17 mouse cellular contexts compared by ENCODE assay signal in genomic region chr10:106761061-106761460, GRCm38 (mm10).
DNase-seq lines count a peak whose midpoint lies in the region; ATAC-seq and TF ChIP-seq lines count a peak whose summit lies in the region.
"Had no signal": no experiment of that assay in that cellular context is flagged by ENCODE, and none has a peak within 500 bp of the region (broad histone marks: within the 10 kb centered on the region; RNA-seq: fewer than 3 reads in every experiment).

No protein-coding gene starts in this region.

- H3K27ac ChIP-seq in left cerebral cortex, adult 2 months = peak overlapping the region; percentile 67; the same call in 1 of the 2 replicates
- H3K27ac ChIP-seq in kidney, embryonic 15.5 days = no peak overlapping the region
- no peak overlapping the region for H3K27ac ChIP-seq in hindbrain, postnatal 0 days
- no peak overlapping the region for H3K27ac ChIP-seq in thymus, adult 2 months (ENCODE audit: control insufficient read depth, insufficient read depth, low read length)
- H3K27ac ChIP-seq: forebrain, embryonic 10.5 days; hindbrain, embryonic 13.5 days; lung, embryonic 15.5 days had no signal

- H3K36me3 ChIP-seq in kidney, embryonic 15.5 days = no peaks in the 10 kb centered on the region
- no peaks in the 10 kb centered on the region for H3K36me3 ChIP-seq in hindbrain, postnatal 0 days (ENCODE audit: insufficient read depth, low read length)
- H3K36me3 ChIP-seq in thymus, adult 2 months (ENCODE audit: control insufficient read depth, insufficient read depth, low read length) = no peaks in the 10 kb centered on the region
- H3K36me3 ChIP-seq: forebrain, embryonic 10.5 days; hindbrain, embryonic 13.5 days; lung, embryonic 15.5 days had no signal

- TF ChIP-seq CTCF in left cerebral cortex, adult 2 months (IDR thresholded peaks at IDR 0.05) = no peak
- TF ChIP-seq CTCF in hindbrain, postnatal 0 days (IDR thresholded peaks at IDR 0.05; ENCODE audit: low read depth) = no peak
- TF ChIP-seq CTCF in thymus, adult 2 months (IDR thresholded peaks at IDR 0.05; ENCODE audit: borderline replicate concordance, control insufficient read depth, extremely low read depth, insufficient read depth, low read length, poor library complexity) = no peak

- no peaks in the 10 kb centered on the region for H3K27me3 ChIP-seq in kidney, embryonic 15.5 days
- no peaks in the 10 kb centered on the region for H3K27me3 ChIP-seq in hindbrain, postnatal 0 days (ENCODE audit: insufficient read depth, low read length)
- H3K27me3 ChIP-seq in thymus, adult 2 months (ENCODE audit: control insufficient read depth, insufficient read depth, low read length) = no peaks in the 10 kb centered on the region
- H3K27me3 ChIP-seq: hindbrain, embryonic 13.5 days; lung, embryonic 15.5 days had no signal

- DNase-seq in layer of hippocampus, adult 18-20 months (ENCODE audit: low spot score in 2 of 2) = peak; percentile 21 to 67
- no peak for DNase-seq in layer of hippocampus, postnatal 25 days (ENCODE audit: extremely low spot score in 1 of 2, low spot score in 1 of 2)
- peak; percentile 57 to 68 for DNase-seq in cerebellum, postnatal 36 days
- DNase-seq in left cerebral cortex, adult 2 months (ENCODE audit: extremely low spot score in 1 of 2, low spot score in 2 of 2) = peak; percentile 45 to 70
- peak; percentile 63 to 87 for DNase-seq in right cerebral cortex, postnatal 36 days (ENCODE audit: low spot score in 2 of 2)
- no peak for DNase-seq in hindbrain, postnatal 0 days (ENCODE audit: low spot score)
- no peak for DNase-seq in thymus, adult 2 months
- DNase-seq: B cell, adult 2 months; gastrocnemius, postnatal 25 days; kidney, adult 11 months; kidney, postnatal 4 days; liver; spleen, adult 18-20 months had no signal

- no peak for ATAC-seq in kidney, embryonic 15.5 days (replicated peaks; ENCODE audit: low FRiP score)
- ATAC-seq in hindbrain, postnatal 0 days = no peak

- H3K4me1 ChIP-seq in kidney, embryonic 15.5 days = no peaks in the 10 kb centered on the region
- H3K4me1 ChIP-seq in hindbrain, postnatal 0 days (ENCODE audit: insufficient read depth, low read length) = no peaks in the 10 kb centered on the region
- H3K4me1 ChIP-seq in thymus, adult 2 months (replicated peaks; ENCODE audit: control insufficient read depth, insufficient read depth, low read length) = no peaks in the 10 kb centered on the region
- H3K4me1 ChIP-seq: forebrain, embryonic 10.5 days; hindbrain, embryonic 13.5 days; lung, embryonic 15.5 days had no signal

- intact Hi-C loops in left cerebral cortex, adult 2 months (cut with DNase I) = loop anchor here (1.0 to 5.0 kb wide), 3 partner anchors 56 to 128 kb away; no protein-coding TSS in a partner anchor

- H3K4me3 ChIP-seq in left cerebral cortex, adult 2 months = no peak overlapping the region
- no peak overlapping the region for H3K4me3 ChIP-seq in kidney, embryonic 15.5 days (replicated peaks)
- no peak overlapping the region for H3K4me3 ChIP-seq in hindbrain, postnatal 0 days (ENCODE audit: low read length)
- H3K4me3 ChIP-seq in thymus, adult 2 months (ENCODE audit: control insufficient read depth, insufficient read depth, low read length) = no peak overlapping the region
- H3K4me3 ChIP-seq: forebrain, embryonic 10.5 days; hindbrain, embryonic 13.5 days; lung, embryonic 15.5 days had no signal

- no peaks in the 10 kb centered on the region for H3K9me3 ChIP-seq in kidney, embryonic 15.5 days (replicated peaks)
- no peaks in the 10 kb centered on the region for H3K9me3 ChIP-seq in hindbrain, postnatal 0 days (ENCODE audit: low read length)
- H3K9me3 ChIP-seq: forebrain, embryonic 10.5 days; hindbrain, embryonic 13.5 days; lung, embryonic 15.5 days had no signal

- H3K4me2 ChIP-seq in kidney, embryonic 15.5 days = no peak overlapping the region
- no peak overlapping the region for H3K4me2 ChIP-seq in hindbrain, postnatal 0 days (ENCODE audit: low read depth, low read length)
- H3K4me2 ChIP-seq: hindbrain, embryonic 13.5 days; lung, embryonic 15.5 days had no signal

- H3K9ac ChIP-seq in kidney, embryonic 15.5 days = no peak overlapping the region
- no peak overlapping the region for H3K9ac ChIP-seq in hindbrain, postnatal 0 days (replicated peaks; ENCODE audit: low read length)
- H3K9ac ChIP-seq: hindbrain, embryonic 13.5 days; lung, embryonic 15.5 days had no signal

- no peak for TF ChIP-seq POLR2A in thymus, adult 2 months (IDR thresholded peaks at IDR 0.05; ENCODE audit: control insufficient read depth, extremely low read depth, insufficient read depth, low read length, poor library complexity)

- 85% methylated on average over 6 of the region's 6 CpGs for WGBS in kidney, embryonic 15.5 days
- WGBS in hindbrain, postnatal 0 days = 78% methylated on average over 6 of the region's 6 CpGs
- 87% methylated on average over 6 of the region's 6 CpGs for WGBS in thymus, adult 2 months

Comparison
In these comparisons a context has a peak if more than half of its experiments do, and no peak if none do; other contexts are left out.
1. DNase-seq: peak in layer of hippocampus, adult 18-20 months (2 of 2), cerebellum, postnatal 36 days (2 of 2), left cerebral cortex, adult 2 months (2 of 2) and right cerebral cortex, postnatal 36 days (2 of 2); none in layer of hippocampus, postnatal 25 days (0 of 2), hindbrain, postnatal 0 days (single experiment) and thymus, adult 2 months (single experiment).